Mouse (Mus musculus) stomach, embryonic 15.5 days (tissue): ENCODE results near the gene Map1lc3b. TPM values are rescaled to one million over a fixed set of nuclear protein-coding genes. Genes with fewer than 3 reads are reported as not detected.

ENCODE experiments used
- polyA plus RNA-seq: library from polyadenylated mRNA; unstranded; fragments of >200 nt; fragmentation: Nextera tagmentation; extraction: Ambion mirVana; gene quantifications from 2 replicates; pipeline ENCODE4 v1.2.1, GENCODE M21; 2015

The Map1lc3b gene
- polyA plus RNA-seq, 1 experiment from 2014 or later: 217 TPM

Other genes with a start within 250 kb of the Map1lc3b start
- gene 1700018B08Rik, start 46.0 kb upstream of the Map1lc3b start, polyA plus RNA-seq: not detected in 2 replicates
- gene Fbxo31, start 11.6 kb upstream of the Map1lc3b start, polyA plus RNA-seq: 15.8 and 16.3 TPM in 2 replicates
- gene Zcchc14, start 62.5 kb downstream of the Map1lc3b start, polyA plus RNA-seq: 12.6 and 13.0 TPM in 2 replicates
- gene Jph3, start 139.3 kb downstream of the Map1lc3b start, polyA plus RNA-seq: 3.9 and 4.6 TPM in 2 replicates
- 36.2 and 38.6 TPM in 2 replicates for gene Klhdc4, start 239.2 kb downstream of the Map1lc3b start, polyA plus RNA-seq